Mouse (Mus musculus) bone marrow, adult 2 months (tissue): ENCODE results near the gene Tbxas1. TPM values are rescaled to one million over a fixed set of nuclear protein-coding genes. Genes with fewer than 3 reads are reported as not detected.

Experiments used
- H3K27ac ChIP-seq: fragments of 200-500 bp; 2 replicates; pipeline ENCODE4 v1.5.1; 2012; ENCODE audit warnings: low read depth, mild to moderate bottlenecking, control low read depth, inconsistent platforms, low read length; ENCODE audit not compliant: control insufficient read depth, poor library complexity, insufficient read depth
- H3K4me1 ChIP-seq: fragments of 200-500 bp; 2 replicates; pipeline ENCODE4 v1.6.1; 2011; ENCODE audit warnings: low read length; ENCODE audit not compliant: control insufficient read depth, insufficient read depth
- H3K4me3 ChIP-seq: fragments of 200-500 bp; replicated peaks from 2 replicates; pipeline ENCODE3; 2011; ENCODE audit warnings: mild to moderate bottlenecking, low read depth, low read length, control low read depth; ENCODE audit not compliant: control insufficient read depth
- CTCF ChIP-seq: fragments of 200-500 bp; IDR thresholded peaks from 2 replicates; pipeline ENCODE4 v1.5.1; 2011; ENCODE audit warnings: low read length, control low read depth; ENCODE audit not compliant: control insufficient read depth, insufficient read depth
- POLR2A ChIP-seq: fragments of 200-500 bp; IDR thresholded peaks from 2 replicates; pipeline ENCODE4 v1.6.1; 2011; ENCODE audit warnings: low read depth, mild to moderate bottlenecking, control low read depth, low read length, borderline replicate concordance; ENCODE audit not compliant: control insufficient read depth
- WGBS: fragments of 180-500 bp; shearing (Covaris S2); methylation state at CpG from one replicate; pipeline ENCODE4 v1.1.7; 2018; 5-methylcytosine and 5-hydroxymethylcytosine counted together
- polyA plus RNA-seq: library from polyadenylated mRNA; stranded (reverse); fragments of >200 nt; gene quantifications from 2 replicates; pipeline ENCODE4 v1.2.4, GENCODE M21; 2011; ENCODE audit warnings: low replicate concordance; ENCODE audit not compliant: missing spikeins, insufficient read depth, insufficient read length

Gene Tbxas1
- polyA plus RNA-seq, 1 experiment: 59.7 TPM

DNA sequence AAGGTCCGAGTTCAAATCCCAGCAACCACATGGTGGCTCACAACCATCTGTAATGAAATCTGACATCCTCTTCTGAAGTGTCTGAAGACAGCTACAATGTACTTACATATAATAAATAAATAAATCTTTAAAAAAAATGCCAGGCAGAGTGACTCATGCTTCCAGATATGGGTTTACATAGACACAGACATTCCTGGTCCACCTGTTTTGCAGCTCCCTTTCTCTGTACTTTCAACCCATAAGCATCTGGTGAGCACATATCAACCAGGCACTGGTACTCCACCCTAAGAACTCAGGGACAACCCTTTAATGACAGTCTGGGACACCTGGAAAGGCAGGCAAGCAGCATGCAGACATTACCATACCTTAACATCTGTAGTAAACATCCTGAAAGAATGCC, 240.2 kb downstream of the Tbxas1 start:
- WGBS: 86% methylated on average over 1 of the region's 1 CpGs
- no peak for TF ChIP-seq CTCF
- no peak for TF ChIP-seq POLR2A
- no peak overlapping the region for H3K27ac ChIP-seq
- no peak overlapping the region for H3K4me3 ChIP-seq
- peaks cover 1% of the 10 kb centered on the region; the same call in 1 of the 2 replicates for H3K4me1 ChIP-seq

DNA sequence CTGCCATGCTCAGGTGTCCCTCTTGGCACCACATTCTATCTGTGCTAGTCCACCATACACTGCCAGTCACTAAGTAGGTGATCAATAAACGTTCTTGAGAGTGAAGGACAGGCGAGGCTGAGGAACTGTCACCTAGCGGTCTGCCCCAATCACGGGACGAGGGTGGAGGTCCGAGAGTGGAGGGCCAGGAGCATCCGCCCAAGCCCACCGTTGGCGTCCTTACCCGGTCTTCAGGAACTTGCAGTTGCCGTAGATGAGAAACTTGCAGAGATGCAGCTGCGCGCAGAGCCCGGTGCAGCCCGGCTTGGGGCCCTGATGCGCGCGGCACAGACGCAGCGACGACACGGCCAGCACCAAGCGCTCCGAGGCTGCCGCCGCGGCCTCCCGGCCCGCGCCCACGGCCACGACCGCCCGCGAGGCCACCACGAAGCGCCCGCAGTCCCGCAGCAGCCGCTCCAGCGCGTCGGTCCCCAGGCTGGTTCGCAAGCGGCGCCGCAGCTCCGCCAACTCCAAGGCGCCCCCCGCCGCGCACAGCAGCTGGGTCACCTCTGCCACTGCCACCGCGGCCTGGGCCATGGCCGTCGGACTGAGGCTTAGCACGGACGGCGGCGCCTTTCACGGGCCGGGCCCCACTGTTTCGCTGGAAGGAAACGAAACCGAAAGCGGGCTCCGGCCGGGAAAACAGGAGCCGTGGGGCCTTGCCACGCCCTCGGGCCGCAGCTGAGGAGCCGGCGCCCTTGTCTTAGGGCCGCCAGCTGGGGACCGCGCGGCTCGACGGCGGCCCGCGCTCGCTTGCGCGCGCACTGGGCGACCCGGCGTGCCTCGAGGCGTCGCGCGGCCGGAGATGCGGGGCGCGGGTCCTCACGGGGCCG, 242.6 kb downstream of the Tbxas1 start, which contains the start of gene Parp12:
Gene Parp12, minus strand, starts transcription at position 766 of the 872 bp plus-strand sequence.
- WGBS: 1% methylated on average over 101 of the region's 101 CpGs
- H3K4me3 ChIP-seq: peak within 1 kb of the TSS; percentile 91
- peaks cover 1% of the 10 kb centered on the region; the same call in 1 of the 2 replicates for H3K4me1 ChIP-seq
- TF ChIP-seq CTCF (no peak), POLR2A (peak; percentile 44; the same call in 1 of the 2 replicates)
- H3K27ac ChIP-seq: peak within 1 kb of the TSS; percentile 93

DNA sequence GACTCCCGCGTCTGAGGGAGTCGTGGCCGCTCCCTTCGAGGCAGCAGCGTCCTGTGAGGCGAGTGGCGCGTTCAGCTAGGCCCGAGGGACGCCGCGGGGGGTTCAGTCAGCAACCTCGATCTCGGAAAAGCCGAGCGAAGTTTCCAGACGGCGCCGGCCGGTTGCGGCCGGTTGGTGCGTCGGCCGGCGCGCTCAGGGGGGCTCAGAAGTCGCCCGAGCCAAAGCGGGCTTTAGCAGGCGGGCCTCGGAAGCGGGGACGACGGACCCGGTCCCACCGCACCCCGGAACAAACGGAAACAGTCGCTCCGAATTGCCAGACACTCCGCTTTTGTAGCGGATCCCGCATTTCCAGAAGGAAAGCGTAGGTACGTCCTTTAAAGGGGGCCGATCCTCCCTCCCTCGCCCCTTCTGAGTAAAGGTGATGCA, 243.3 kb downstream of the Tbxas1 start:
- TF ChIP-seq POLR2A: no peak
- TF ChIP-seq CTCF: no peak
- 5% methylated on average over 49 of the region's 49 CpGs for WGBS
- H3K4me3 ChIP-seq: peak overlapping the region; percentile 91
- peak overlapping the region; percentile 93 for H3K27ac ChIP-seq
- H3K4me1 ChIP-seq: peaks cover 1% of the 10 kb centered on the region; the same call in 1 of the 2 replicates

DNA sequence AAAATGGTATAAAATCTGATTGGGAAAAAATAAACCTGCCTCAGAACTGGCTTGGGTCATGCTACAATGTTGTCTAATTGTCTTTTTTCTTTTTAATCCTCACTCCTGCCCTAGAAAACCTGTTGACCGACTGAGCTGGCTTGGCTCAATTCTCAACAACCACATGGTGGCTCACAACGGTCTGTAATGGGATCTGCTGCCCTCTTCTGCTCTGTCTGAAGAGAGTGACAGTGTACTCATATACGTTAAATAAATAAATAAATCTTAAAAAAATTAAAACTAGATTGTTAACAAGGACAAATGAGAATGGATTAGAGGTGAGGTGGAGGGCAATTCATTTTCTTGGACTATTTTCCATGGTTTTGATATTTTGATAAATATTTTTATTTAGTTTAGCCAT, 245.5 kb downstream of the Tbxas1 start:
- Histone ChIP-seq H3K4me3 (no peak overlapping the region), H3K27ac (no peak overlapping the region), H3K4me1 (peaks cover 1% of the 10 kb centered on the region; the same call in 1 of the 2 replicates)
- TF ChIP-seq CTCF: no peak
- no peak for TF ChIP-seq POLR2A
- 19% methylated on average over 3 of the region's 3 CpGs for WGBS

DNA sequence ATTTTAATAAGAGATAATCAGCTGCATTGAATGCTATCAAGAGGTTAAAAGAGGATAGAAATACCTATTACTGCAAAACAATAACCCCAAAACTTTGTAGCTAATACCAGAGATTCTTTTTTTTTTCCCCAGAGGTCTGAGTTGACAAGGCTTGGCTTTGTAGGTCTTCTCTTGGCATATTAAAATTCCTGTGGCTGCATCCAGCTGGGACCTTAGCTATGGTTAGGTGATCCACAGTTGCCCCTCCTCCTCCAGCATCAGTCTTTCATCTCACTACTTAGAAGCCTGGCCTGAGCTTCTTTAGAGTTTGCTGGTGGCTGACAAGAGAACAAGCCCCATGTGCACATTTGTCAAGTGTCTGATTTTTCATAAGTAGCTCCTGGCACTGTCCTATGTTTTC, 249.5 kb downstream of the Tbxas1 start:
- TF ChIP-seq POLR2A (no peak), CTCF (no peak)
- Histone ChIP-seq H3K27ac (no peak overlapping the region), H3K4me1 (no peaks in the 10 kb centered on the region), H3K4me3 (no peak overlapping the region)

DNA sequence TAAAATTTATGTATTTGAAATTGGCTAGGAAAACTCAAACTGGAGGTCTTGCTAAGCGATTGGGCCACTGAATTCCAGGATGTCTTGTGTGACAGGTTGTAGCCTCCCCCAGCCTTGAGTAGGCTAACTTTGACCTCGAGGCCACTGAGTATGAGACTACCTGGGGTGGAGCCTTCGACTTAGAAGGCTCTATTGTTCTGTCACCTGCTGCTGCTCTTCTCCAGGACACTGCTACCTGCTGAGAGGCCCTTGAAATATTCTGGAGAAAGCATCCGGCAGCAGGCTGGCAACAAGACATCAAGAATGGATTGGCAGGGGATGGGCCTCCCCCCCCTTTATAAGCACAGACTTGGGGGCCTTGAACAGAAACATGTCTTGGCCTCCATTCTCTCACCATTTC, 256.3 kb downstream of the Tbxas1 start:
- TF ChIP-seq POLR2A (no peak), CTCF (no peak)
- no peak overlapping the region for H3K27ac ChIP-seq
- WGBS: 67% methylated on average over 4 of the region's 4 CpGs
- no peak overlapping the region for H3K4me3 ChIP-seq
- no peaks in the 10 kb centered on the region for H3K4me1 ChIP-seq

DNA sequence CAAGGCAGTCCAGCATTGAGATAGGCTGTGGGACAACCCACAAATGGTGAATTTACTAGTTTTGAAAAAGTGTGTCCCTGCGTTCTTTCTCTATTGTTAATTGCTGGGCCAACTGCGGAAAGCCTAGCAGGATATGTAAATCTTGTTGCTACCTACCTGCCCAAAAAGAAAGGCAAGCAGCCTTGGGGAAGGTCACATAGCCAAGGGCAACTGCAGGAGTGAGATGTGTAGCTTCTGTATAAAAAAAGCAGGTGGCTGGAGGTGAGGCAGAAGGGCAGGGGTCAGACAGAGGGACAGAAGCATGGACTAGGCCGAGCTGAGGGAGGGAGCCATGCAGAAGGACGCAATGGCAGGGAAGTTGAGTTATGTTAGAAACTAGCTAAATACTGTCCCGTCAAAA, 257.4 kb downstream of the Tbxas1 start:
- no peaks in the 10 kb centered on the region for H3K4me1 ChIP-seq
- H3K27ac ChIP-seq: no peak overlapping the region
- no peak overlapping the region for H3K4me3 ChIP-seq
- no peak for TF ChIP-seq CTCF
- no peak for TF ChIP-seq POLR2A
- WGBS: 88% methylated on average over 5 of the region's 5 CpGs

Other genes starting within 250 kb of the Tbxas1 start
- not detected in 2 replicates for gene Klrg2, start 238.2 kb upstream of the Tbxas1 start, polyA plus RNA-seq
- not detected in 2 replicates for gene Clec2l, start 212.3 kb upstream of the Tbxas1 start, polyA plus RNA-seq
- 23.4 and 39.5 TPM in 2 replicates for gene Hipk2, start 761 bp downstream of the Tbxas1 start, polyA plus RNA-seq
- 6.2 and 9.4 TPM in 2 replicates for gene Parp12, start 242.9 kb downstream of the Tbxas1 start, polyA plus RNA-seq